19 mouse cellular contexts compared by ENCODE assay signal in the genomic region with DNA sequence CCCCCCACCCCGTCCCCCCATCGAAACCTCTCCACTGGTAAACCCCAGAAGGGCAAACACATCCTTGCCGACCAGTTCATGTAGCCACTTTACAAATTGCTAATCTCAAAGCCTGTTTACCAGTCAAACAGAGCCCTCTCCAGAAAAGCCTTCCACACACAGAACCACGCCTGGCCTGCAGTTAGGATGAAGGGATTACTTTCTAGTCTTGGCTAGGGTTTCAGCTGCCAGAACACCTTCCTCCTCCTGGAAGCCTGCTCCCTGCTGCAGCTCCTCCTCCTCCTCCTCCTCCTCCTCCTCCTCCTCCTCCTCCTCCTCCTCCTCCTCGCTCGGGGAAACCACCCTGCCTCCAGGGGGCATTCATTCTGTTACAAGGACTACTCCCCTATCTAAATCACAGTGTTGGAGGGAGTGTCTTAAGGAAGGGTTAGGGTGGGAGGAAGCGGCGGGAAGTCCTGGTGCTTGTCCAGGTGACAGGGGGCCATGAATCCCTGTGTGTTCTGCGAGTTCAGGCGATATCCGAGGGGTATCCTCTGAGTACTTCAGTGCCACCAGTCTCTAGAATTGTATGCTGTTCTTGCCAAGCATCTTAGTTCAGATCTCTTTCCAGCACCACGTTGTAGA.
DNase-seq lines count a peak whose midpoint lies in the region; ATAC-seq and TF ChIP-seq lines count a peak whose summit lies in the region.
"Had no signal": no experiment of that assay in that cellular context is flagged by ENCODE, and none has a peak within 500 bp of the region (broad histone marks: within the 10 kb centered on the region; RNA-seq: fewer than 3 reads in every experiment).

No protein-coding gene starts in this region.

- H3K9me3 ChIP-seq in kidney, embryonic 16.5 days (ENCODE audit: low read length): no peaks in the 10 kb centered on the region
- H3K9me3 ChIP-seq: neural tube, embryonic 12.5 days had no signal

- no peaks in the 10 kb centered on the region for H3K27me3 ChIP-seq in kidney, embryonic 16.5 days (ENCODE audit: insufficient read depth, low read length)
- H3K27me3 ChIP-seq in testis, adult 2 months (ENCODE audit: control insufficient read depth, insufficient read depth, low read length): no peaks in the 10 kb centered on the region
- H3K27me3 ChIP-seq: neural tube, embryonic 12.5 days had no signal

- no peak for TF ChIP-seq POLR2A in testis, adult 2 months (IDR thresholded peaks at IDR 0.05; ENCODE audit: control insufficient read depth, low read depth, low read length)

- TF ChIP-seq CTCF in testis, adult 2 months (IDR thresholded peaks at IDR 0.05; ENCODE audit: control insufficient read depth, insufficient read depth, insufficient replicate concordance, low read depth, low read length): no peak

- no peak overlapping the region for H3K9ac ChIP-seq in kidney, embryonic 16.5 days (replicated peaks; ENCODE audit: low read length)
- H3K9ac ChIP-seq: liver, postnatal 0 days; neural tube, embryonic 12.5 days had no signal

- H3K27ac ChIP-seq in kidney, embryonic 16.5 days (ENCODE audit: low read length): no peak overlapping the region
- H3K27ac ChIP-seq in testis, adult 2 months (ENCODE audit: control insufficient read depth, insufficient read depth, low read depth, low read length): no peak overlapping the region
- H3K27ac ChIP-seq: neural tube, embryonic 12.5 days had no signal

- H3K4me1 ChIP-seq in kidney, embryonic 16.5 days (ENCODE audit: insufficient read depth, low read length): peaks cover 8% of the 10 kb centered on the region
- peaks cover 7% of the 10 kb centered on the region for H3K4me1 ChIP-seq in testis, adult 2 months (ENCODE audit: control insufficient read depth, insufficient read depth, low read length)
- H3K4me1 ChIP-seq: neural tube, embryonic 12.5 days had no signal

- H3K36me3 ChIP-seq in kidney, embryonic 16.5 days (ENCODE audit: insufficient read depth, low read length): no peaks in the 10 kb centered on the region
- no peaks in the 10 kb centered on the region for H3K36me3 ChIP-seq in testis, adult 2 months (ENCODE audit: control insufficient read depth, insufficient read depth, low read length)
- H3K36me3 ChIP-seq: G1E; neural tube, embryonic 12.5 days had no signal

- ATAC-seq in kidney, embryonic 16.5 days (ENCODE audit: low FRiP score, low TSS enrichment): no peak
- no peak for ATAC-seq in megakaryocyte-erythroid progenitor cell, adult 5-6 weeks (replicated peaks; ENCODE audit: low FRiP score, low TSS enrichment, poor library complexity, severe bottlenecking)
- ATAC-seq: hindbrain, embryonic 16.5 days; liver, postnatal 0 days had no signal

- peak overlapping the region; percentile 18 for H3K4me2 ChIP-seq in kidney, embryonic 16.5 days (replicated peaks; ENCODE audit: low read depth, low read length)
- H3K4me2 ChIP-seq: midbrain, embryonic 11.5 days; neural tube, embryonic 12.5 days had no signal

- no peak overlapping the region for H3K4me3 ChIP-seq in kidney, embryonic 16.5 days (ENCODE audit: low read length)
- peak overlapping the region; percentile 69 for H3K4me3 ChIP-seq in testis, adult 2 months (ENCODE audit: control insufficient read depth, low read depth, low read length)
- H3K4me3 ChIP-seq: neural tube, embryonic 12.5 days had no signal

- DNase-seq in kidney, adult 18-20 months: no peak
- no peak for DNase-seq in testis, postnatal 10 days (ENCODE audit: low spot score)
- DNase-seq in lung, postnatal 36 days: peak; percentile 15
- no peak for DNase-seq in layer of hippocampus, adult 9-10 months (ENCODE audit: low spot score)
- DNase-seq: cerebellum, adult 9-11 months; gastrocnemius, postnatal 10 days; heart, postnatal 4 days; kidney, postnatal 14 days; liver; liver, postnatal 0 days; spleen, adult 18-20 months; thymus, postnatal 4 days had no signal

- WGBS in kidney, embryonic 16.5 days: 26% methylated on average over 10 of the region's 12 CpGs
